Mouse (Mus musculus) cerebellum, adult 11-12 months (tissue): ENCODE data around the gene Zyg11b.

Experiments used
- DNase-seq: peaks from one replicate; pipeline ENCODE4 v3.0.0; 2022

Zyg11b gene

DNA sequence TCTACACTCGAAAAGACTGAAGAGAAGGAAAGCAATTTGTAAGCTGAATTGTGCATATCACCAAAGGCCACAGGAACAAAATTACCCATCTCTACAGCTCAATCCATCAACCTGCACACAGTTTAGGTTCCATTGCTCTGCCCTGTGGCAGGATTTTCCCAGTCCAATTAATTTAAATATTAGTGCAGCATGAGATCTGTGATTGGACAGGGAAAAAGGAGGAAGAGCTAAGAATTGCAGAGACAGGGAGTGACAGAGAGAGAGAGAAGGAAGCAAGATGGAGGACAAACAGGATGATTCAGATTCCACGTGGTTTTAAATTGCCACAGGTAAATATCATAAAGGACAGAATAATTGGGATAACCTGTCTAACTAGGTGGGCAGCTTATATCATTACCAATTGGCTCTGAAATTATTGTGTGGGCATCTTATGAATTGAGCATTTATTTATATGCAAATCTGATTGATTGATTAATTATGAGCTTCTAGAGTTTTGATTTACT lies 108.0 kb downstream of the Zyg11b start:
- DNase-seq, result no peak

DNA sequence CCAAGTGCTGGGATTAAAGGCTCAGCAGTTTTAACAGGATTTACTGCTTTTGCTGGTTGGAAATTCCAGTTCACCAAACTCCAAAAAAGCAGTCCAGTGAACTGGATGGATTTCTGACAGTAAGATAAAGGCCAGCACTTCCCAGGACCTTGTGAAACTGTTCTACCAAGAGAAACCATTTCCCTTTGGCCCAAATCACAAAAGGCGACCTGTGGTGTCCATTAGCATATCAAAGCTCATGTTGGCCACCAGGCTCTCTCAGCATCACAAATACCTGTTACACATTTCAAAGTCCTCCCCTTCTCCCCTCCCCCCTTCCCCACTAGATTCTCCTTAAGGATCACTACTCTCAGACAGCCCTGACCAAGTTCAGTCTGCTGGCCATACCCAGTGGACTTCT lies 118.6 kb downstream of the Zyg11b start:
- DNase-seq, result no peak
